Mouse (Mus musculus): Measurements from ENCODE around the gene Prox1. TPM values are rescaled to one million over a fixed set of nuclear protein-coding genes. Genes with fewer than 3 reads are reported as not detected.
A peak's percentile ranks its signal among the peaks of the same experiment; 100 is the strongest.

Gene Prox1
- polyA plus RNA-seq, 1 experiment from 2014 or later, result 2.8 TPM

- H3K4me1 ChIP-seq (replicated peaks), result peaks cover 36% of the 10 kb centered on the region
- H3K4me3 ChIP-seq (replicated peaks), result no peak overlapping the region
- peaks cover 40% of the 10 kb centered on the region for H3K27me3 ChIP-seq (replicated peaks)
- H3K9ac ChIP-seq, result no peak overlapping the region
- no peaks in the 10 kb centered on the region for H3K9me3 ChIP-seq
- H3K27ac ChIP-seq, result no peak overlapping the region
- no peak for ATAC-seq
- H3K4me2 ChIP-seq (replicated peaks), result 0 out of 2 replicates have a peak overlapping the region, but pooled peaks have one; percentile 4
- WGBS, result 3% methylated on average over 12 of the region's 12 CpGs
- H3K36me3 ChIP-seq, result no peaks in the 10 kb centered on the region
Measured at GRCm38 (mm10) chr1:190171750-190172149, 1.2 kb upstream of the Prox1 start.

GRCm38 (mm10) chr1:190171341-190171740 is 827 bp upstream of the Prox1 start:
- Histone ChIP-seq H3K27me3 (replicated peaks) (peaks cover 40% of the 10 kb centered on the region), H3K4me2 (replicated peaks) (peak overlapping the region; percentile 96), H3K27ac (no peak overlapping the region), H3K4me1 (replicated peaks) (peaks cover 36% of the 10 kb centered on the region), H3K9me3 (no peaks in the 10 kb centered on the region), H3K4me3 (replicated peaks) (peak overlapping the region; percentile 64; the same call in 1 of the 2 replicates), H3K36me3 (no peaks in the 10 kb centered on the region), H3K9ac (no peak overlapping the region)
- ATAC-seq, result no peak
- WGBS, result 6% methylated on average over 10 of the region's 10 CpGs

GRCm38 (mm10) chr1:190170819-190171216 is 304 bp upstream of the Prox1 start:
- H3K27me3 ChIP-seq (replicated peaks), result peaks cover 40% of the 10 kb centered on the region
- under 1% methylated on average over 24 of the region's 24 CpGs for WGBS

GRCm38 (mm10) chr1:190168761-190169671 is 1.5 kb downstream of the Prox1 start:
- 0 out of 2 replicates have a peak overlapping the region, but pooled peaks have one; percentile 10 for H3K27ac ChIP-seq
- H3K4me3 ChIP-seq (replicated peaks), result peak overlapping the region; percentile 64
- peak overlapping the region; percentile 49 for H3K9ac ChIP-seq
- WGBS, result under 1% methylated on average over 51 of the region's 51 CpGs
- H3K4me2 ChIP-seq (replicated peaks), result peak overlapping the region; percentile 96
- ATAC-seq, result peak; percentile 19; the same call in 1 of the 2 replicates
- H3K27me3 ChIP-seq (replicated peaks), result peaks cover 28% of the 10 kb centered on the region
- H3K9me3 ChIP-seq, result no peaks in the 10 kb centered on the region
- no peaks in the 10 kb centered on the region for H3K36me3 ChIP-seq
- H3K4me1 ChIP-seq (replicated peaks), result peaks cover 23% of the 10 kb centered on the region

More at GRCm38 (mm10) chr1:190170819-190171216, 304 bp upstream of the Prox1 start:
- peak; percentile 62 for ATAC-seq
- Histone ChIP-seq H3K9ac (no peak overlapping the region), H3K4me1 (replicated peaks) (peaks cover 36% of the 10 kb centered on the region), H3K9me3 (no peaks in the 10 kb centered on the region), H3K36me3 (no peaks in the 10 kb centered on the region), H3K4me3 (replicated peaks) (peak overlapping the region; percentile 64), H3K27ac (no peak overlapping the region), H3K4me2 (replicated peaks) (peak overlapping the region; percentile 96)

- H3K4me3 ChIP-seq (replicated peaks), result peak overlapping the region; percentile 64; the same call in 1 of the 2 replicates
- peaks cover 24% of the 10 kb centered on the region for H3K27me3 ChIP-seq (replicated peaks)
- peaks cover 20% of the 10 kb centered on the region for H3K4me1 ChIP-seq (replicated peaks)
- no peak for ATAC-seq
- no peaks in the 10 kb centered on the region for H3K36me3 ChIP-seq
- no peak overlapping the region for H3K9ac ChIP-seq
- H3K9me3 ChIP-seq, result no peaks in the 10 kb centered on the region
- peak overlapping the region; percentile 96 for H3K4me2 ChIP-seq (replicated peaks)
- no peak overlapping the region for H3K27ac ChIP-seq
- WGBS, result 6% methylated on average over 4 of the region's 4 CpGs
Measured at GRCm38 (mm10) chr1:190168115-190168514, 2.4 kb downstream of the Prox1 start.

- Histone ChIP-seq H3K4me1 (replicated peaks) (peaks cover 15% of the 10 kb centered on the region), H3K27ac (no peak overlapping the region), H3K9me3 (no peaks in the 10 kb centered on the region), H3K9ac (no peak overlapping the region), H3K4me3 (replicated peaks) (no peak overlapping the region), H3K27me3 (replicated peaks) (peaks cover 19% of the 10 kb centered on the region), H3K4me2 (replicated peaks) (no peak overlapping the region), H3K36me3 (no peaks in the 10 kb centered on the region)
- WGBS, result 15% methylated on average over 1 of the region's 1 CpGs
- no peak for ATAC-seq
Measured at GRCm38 (mm10) chr1:190167609-190168008, 2.9 kb downstream of the Prox1 start.

GRCm38 (mm10) chr1:190165511-190165910 is 5.0 kb downstream of the Prox1 start:
- Histone ChIP-seq H3K9me3 (no peaks in the 10 kb centered on the region), H3K9ac (no peak overlapping the region), H3K4me3 (replicated peaks) (no peak overlapping the region), H3K4me2 (replicated peaks) (no peak overlapping the region), H3K4me1 (replicated peaks) (peaks cover 14% of the 10 kb centered on the region), H3K27ac (no peak overlapping the region), H3K27me3 (replicated peaks) (0 out of 2 replicates have a peak, but pooled peaks cover 6% of the 10 kb centered on the region), H3K36me3 (no peaks in the 10 kb centered on the region)
- 61% methylated on average over 4 of the region's 4 CpGs for WGBS
- ATAC-seq, result no peak

- no peaks in the 10 kb centered on the region for H3K36me3 ChIP-seq
- ATAC-seq, result no peak
- no peak overlapping the region for H3K4me3 ChIP-seq (replicated peaks)
- 82% methylated on average over 6 of the region's 6 CpGs for WGBS
- H3K27ac ChIP-seq, result no peak overlapping the region
- 0 out of 2 replicates have a peak, but pooled peaks cover 6% of the 10 kb centered on the region for H3K27me3 ChIP-seq (replicated peaks)
- H3K9ac ChIP-seq, result no peak overlapping the region
- no peaks in the 10 kb centered on the region; the same call in 1 of the 2 replicates for H3K4me1 ChIP-seq (replicated peaks)
- H3K9me3 ChIP-seq, result no peaks in the 10 kb centered on the region
- no peak overlapping the region for H3K4me2 ChIP-seq (replicated peaks)
Measured at GRCm38 (mm10) chr1:190163471-190163870, 7.0 kb downstream of the Prox1 start.

- Histone ChIP-seq H3K9ac (no peak overlapping the region), H3K4me1 (replicated peaks) (no peaks in the 10 kb centered on the region), H3K9me3 (no peaks in the 10 kb centered on the region), H3K36me3 (no peaks in the 10 kb centered on the region), H3K27me3 (replicated peaks) (0 out of 2 replicates have a peak, but pooled peaks cover 3% of the 10 kb centered on the region), H3K4me2 (replicated peaks) (peak overlapping the region; percentile 36), H3K27ac (no peak overlapping the region), H3K4me3 (replicated peaks) (no peak overlapping the region)
- no peak for ATAC-seq
- WGBS, result 59% methylated on average over 19 of the region's 19 CpGs
Measured at GRCm38 (mm10) chr1:190161708-190162465, 8.6 kb downstream of the Prox1 start.

- H3K4me1 ChIP-seq (replicated peaks), result no peaks in the 10 kb centered on the region
- H3K36me3 ChIP-seq, result no peaks in the 10 kb centered on the region
- H3K27ac ChIP-seq, result no peak overlapping the region
- H3K9me3 ChIP-seq, result no peaks in the 10 kb centered on the region
- H3K27me3 ChIP-seq (replicated peaks), result 0 out of 2 replicates have a peak, but pooled peaks cover 3% of the 10 kb centered on the region
- ATAC-seq, result no peak
- no peak overlapping the region for H3K9ac ChIP-seq
- 64% methylated on average over 18 of the region's 18 CpGs for WGBS
- no peak overlapping the region for H3K4me3 ChIP-seq (replicated peaks)
- H3K4me2 ChIP-seq (replicated peaks), result peak overlapping the region; percentile 36
Measured at GRCm38 (mm10) chr1:190161288-190161687, 9.2 kb downstream of the Prox1 start.

- H3K4me3 ChIP-seq (replicated peaks), result no peak overlapping the region
- no peaks in the 10 kb centered on the region for H3K36me3 ChIP-seq
- ATAC-seq, result no peak
- no peaks in the 10 kb centered on the region for H3K27me3 ChIP-seq (replicated peaks)
- no peak overlapping the region for H3K9ac ChIP-seq
- 73% methylated on average over 11 of the region's 11 CpGs for WGBS
- no peak overlapping the region for H3K27ac ChIP-seq
- H3K4me1 ChIP-seq (replicated peaks), result 0 out of 2 replicates have a peak, but pooled peaks cover 4% of the 10 kb centered on the region
- H3K9me3 ChIP-seq, result no peaks in the 10 kb centered on the region
- no peak overlapping the region for H3K4me2 ChIP-seq (replicated peaks)
Measured at GRCm38 (mm10) chr1:190159457-190159856, 11.1 kb downstream of the Prox1 start.

- no peaks in the 10 kb centered on the region for H3K27me3 ChIP-seq (replicated peaks)
- no peak overlapping the region for H3K9ac ChIP-seq
- H3K4me2 ChIP-seq (replicated peaks), result no peak overlapping the region
- no peaks in the 10 kb centered on the region for H3K36me3 ChIP-seq
- no peak overlapping the region for H3K4me3 ChIP-seq (replicated peaks)
- H3K9me3 ChIP-seq, result no peaks in the 10 kb centered on the region
- 22% methylated on average over 8 of the region's 8 CpGs for WGBS
- 0 out of 2 replicates have a peak, but pooled peaks cover 4% of the 10 kb centered on the region for H3K4me1 ChIP-seq (replicated peaks)
- no peak for ATAC-seq
- no peak overlapping the region for H3K27ac ChIP-seq
Measured at GRCm38 (mm10) chr1:190155751-190156150, 14.8 kb downstream of the Prox1 start.

Data from intestine, embryonic 15.5 days (tissue).